Mouse (Mus musculus): ENCODE results near the gene Atg4d.
A peak's percentile ranks its signal among the peaks of the same experiment; 100 is the strongest.
"Not testable (repeated sequence)": the region's sequence is repeated elsewhere in the genome, so short reads cannot be mapped to it uniquely, and the experiment has no call there.

Gene Atg4d

GRCm38 (mm10) chr9:21265000-21265561 lies at the start of gene Atg4d:
Atg4d (plus strand) TSS chr9:21265293.
- DNase-seq (ENCODE audit: low spot score in 2 of 2), result peak; percentile 96 to 97

GRCm38 (mm10) chr9:21216050-21216841 lies 48.8 kb upstream of the Atg4d start:
- DNase-seq (ENCODE audit: low spot score in 2 of 2), result no peak

GRCm38 (mm10) chr9:21219820-21220219 lies 45.3 kb upstream of the Atg4d start:
- DNase-seq (ENCODE audit: low spot score in 2 of 2), result no peak

- DNase-seq (ENCODE audit: low spot score in 2 of 2), result peak; percentile 87 to 96
Observed at GRCm38 (mm10) chr9:21220490-21221382, 44.4 kb upstream of the Atg4d start.

GRCm38 (mm10) chr9:21221383-21221929 lies 43.6 kb upstream of the Atg4d start:
- DNase-seq (ENCODE audit: low spot score in 2 of 2), result peak in 1 of 2 experiments; percentile 59

GRCm38 (mm10) chr9:21223490-21223889 lies 41.6 kb upstream of the Atg4d start:
- DNase-seq (ENCODE audit: low spot score in 2 of 2), result not testable (repeated sequence)

- no peak for DNase-seq (ENCODE audit: low spot score in 2 of 2)
Observed at GRCm38 (mm10) chr9:21223906-21224305, 41.2 kb upstream of the Atg4d start.

GRCm38 (mm10) chr9:21224576-21225414 lies 40.3 kb upstream of the Atg4d start:
- no peak for DNase-seq (ENCODE audit: low spot score in 2 of 2)

GRCm38 (mm10) chr9:21225415-21225758 lies 39.7 kb upstream of the Atg4d start:
- no peak for DNase-seq (ENCODE audit: low spot score in 2 of 2)

GRCm38 (mm10) chr9:21227342-21227741 lies 37.8 kb upstream of the Atg4d start:
- DNase-seq (ENCODE audit: low spot score in 2 of 2), result no peak

GRCm38 (mm10) chr9:21231551-21231950 lies 33.5 kb upstream of the Atg4d start:
- DNase-seq (ENCODE audit: low spot score in 2 of 2), result no peak

- DNase-seq (ENCODE audit: low spot score in 2 of 2), result no peak
Observed at GRCm38 (mm10) chr9:21232867-21233266, 32.2 kb upstream of the Atg4d start.

GRCm38 (mm10) chr9:21233366-21233765 lies 31.7 kb upstream of the Atg4d start:
- no peak for DNase-seq (ENCODE audit: low spot score in 2 of 2)

- no peak for DNase-seq (ENCODE audit: low spot score in 2 of 2)
Observed at GRCm38 (mm10) chr9:21233805-21234204, 31.3 kb upstream of the Atg4d start.

- no peak for DNase-seq (ENCODE audit: low spot score in 2 of 2)
Observed at GRCm38 (mm10) chr9:21235341-21235740, 29.8 kb upstream of the Atg4d start.

GRCm38 (mm10) chr9:21236991-21237367 lies 28.1 kb upstream of the Atg4d start:
- no peak for DNase-seq (ENCODE audit: low spot score in 2 of 2)

GRCm38 (mm10) chr9:21237368-21238003 lies 27.6 kb upstream of the Atg4d start:
- DNase-seq (ENCODE audit: low spot score in 2 of 2), result peak in 1 of 2 experiments; percentile 29

GRCm38 (mm10) chr9:21238004-21238732 lies 26.9 kb upstream of the Atg4d start:
- no peak for DNase-seq (ENCODE audit: low spot score in 2 of 2)

- DNase-seq (ENCODE audit: low spot score in 2 of 2), result peak in 1 of 2 experiments; percentile 66
Observed at GRCm38 (mm10) chr9:21238733-21239464, 26.2 kb upstream of the Atg4d start, which contains the start of gene Keap1. Keap1 (minus strand) TSS chr9:21239361.

All from left cerebral cortex, adult 9 months (tissue).